Mouse (Mus musculus) midbrain, embryonic 13.5 days (tissue): Measurements from ENCODE around the gene Tspan5. TPM values are rescaled to one million over a fixed set of nuclear protein-coding genes. Genes with fewer than 3 reads are reported as not detected.
A peak's percentile ranks its signal among the peaks of the same experiment; 100 is the strongest.

Source experiments
- ATAC-seq: fragments of 200-750 bp; cut with Nextera tagmentation; 2 replicates; pipeline ENCODE4 v1.8.0; 2017; ENCODE audit warnings: mild to moderate bottlenecking, moderate TSS enrichment, moderate library complexity
- H3K27ac ChIP-seq: fragments of 300-500 bp; sonication (generic); 2 replicates; pipeline ENCODE4 v1.5.1; 2015; ENCODE audit warnings: inconsistent platforms, mild to moderate bottlenecking, moderate library complexity
- H3K27me3 ChIP-seq: fragments of 300-500 bp; sonication (generic); 2 replicates; pipeline ENCODE4 v1.6.1; 2015; ENCODE audit warnings: mild to moderate bottlenecking, inconsistent platforms
- H3K36me3 ChIP-seq: fragments of 300-500 bp; sonication (generic); 2 replicates; pipeline ENCODE4 v1.6.1; 2015; ENCODE audit warnings: mild to moderate bottlenecking, inconsistent platforms
- H3K4me1 ChIP-seq: fragments of 300-500 bp; sonication (generic); replicated peaks from 2 replicates; pipeline ENCODE4 v1.6.1; 2015; ENCODE audit warnings: inconsistent platforms
- H3K4me2 ChIP-seq: fragments of 300-500 bp; sonication (generic); replicated peaks from 2 replicates; pipeline ENCODE4 v1.6.1; 2015; ENCODE audit warnings: moderate library complexity, mild to moderate bottlenecking, inconsistent platforms
- H3K4me3 ChIP-seq: fragments of 300-500 bp; sonication (generic); replicated peaks from 2 replicates; pipeline ENCODE4 v1.5.1; 2015; ENCODE audit warnings: mild to moderate bottlenecking, inconsistent platforms
- H3K9ac ChIP-seq: fragments of 300-500 bp; sonication (generic); replicated peaks from 2 replicates; pipeline ENCODE4 v1.6.1; 2015; ENCODE audit warnings: mild to moderate bottlenecking, inconsistent platforms
- H3K9me3 ChIP-seq: fragments of 300-500 bp; sonication (generic); 2 replicates; pipeline ENCODE4 v1.6.1; 2016; ENCODE audit warnings: mild to moderate bottlenecking, inconsistent platforms
- WGBS: fragments of 180-500 bp; shearing (Covaris S2); methylation state at CpG from one replicate; pipeline ENCODE4 v1.1.7; 2015; 5-methylcytosine and 5-hydroxymethylcytosine counted together
- polyA plus RNA-seq: library from polyadenylated mRNA; unstranded; fragments of >200 nt; fragmentation: Nextera tagmentation; extraction: Ambion mirVana; gene quantifications from 2 replicates; pipeline ENCODE4 v1.2.1, GENCODE M21; 2015

Tspan5 gene
- polyA plus RNA-seq, 1 experiment from 2014 or later, result 79.1 TPM

DNA sequence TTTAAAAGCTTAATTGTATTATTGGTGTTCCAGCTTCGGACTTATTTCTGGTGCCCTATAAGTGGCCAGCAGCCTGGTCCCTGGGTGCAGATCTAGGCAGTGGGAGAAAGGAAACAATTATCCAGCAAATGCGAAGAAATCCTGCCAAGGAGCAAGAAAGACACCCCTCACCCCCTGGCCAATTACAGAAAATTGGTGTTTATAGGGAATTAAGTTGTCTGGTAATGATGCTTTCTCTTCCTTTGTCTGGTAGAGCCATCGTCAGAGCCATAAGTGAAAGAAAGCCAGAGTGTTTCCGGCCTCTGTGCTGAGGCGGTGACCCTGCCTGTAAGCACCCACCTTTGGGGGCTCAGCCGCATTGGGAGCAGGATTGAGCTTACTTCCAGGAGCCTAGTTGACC is 59.7 kb downstream of the Tspan5 start:
- H3K4me1 ChIP-seq, result peaks cover 50% of the 10 kb centered on the region
- 64% methylated on average over 6 of the region's 6 CpGs for WGBS
- H3K9ac ChIP-seq, result no peak overlapping the region

DNA sequence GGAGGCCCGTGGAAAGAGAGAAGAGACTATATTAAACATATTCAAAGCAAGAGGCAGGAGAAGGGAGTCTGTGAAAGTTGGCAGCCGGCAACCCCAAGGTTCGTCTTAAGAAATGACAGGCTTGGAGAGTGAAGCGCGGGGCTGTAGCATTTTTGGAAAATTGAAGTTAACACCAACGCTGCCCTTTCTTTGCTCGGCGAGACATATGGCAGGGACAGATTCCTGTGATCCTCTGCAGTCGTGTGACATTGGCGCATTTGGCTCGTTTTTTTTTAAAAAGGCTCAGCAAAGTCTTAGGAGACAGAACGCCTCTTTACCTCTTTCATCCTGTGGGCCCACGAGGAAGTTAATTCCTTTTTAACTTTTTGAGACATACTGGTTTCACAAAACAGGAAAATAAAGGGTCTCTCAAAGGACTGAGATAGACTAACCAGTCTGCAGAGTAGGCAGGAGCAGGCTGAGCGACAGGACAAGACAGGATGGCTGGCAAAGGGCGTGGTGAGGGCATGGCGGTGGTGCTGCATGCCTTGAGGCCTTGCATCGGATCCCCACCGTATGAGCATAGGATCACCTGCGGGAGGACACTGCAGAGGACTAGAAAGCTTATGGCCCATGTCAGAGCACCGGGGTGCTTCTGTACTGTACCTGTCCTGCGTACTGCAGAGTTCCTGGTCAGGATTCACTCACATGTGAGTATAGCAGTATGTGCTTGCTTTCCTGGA is 60.9 kb downstream of the Tspan5 start:
- Histone ChIP-seq H3K4me1 (peaks cover 50% of the 10 kb centered on the region), H3K27me3 (no peaks in the 10 kb centered on the region), H3K9ac (no peak overlapping the region; the same call in 1 of the 2 replicates)

More for the DNA sequence above, 59.7 kb downstream of the Tspan5 start:
- no peak for ATAC-seq
- no peaks in the 10 kb centered on the region for H3K36me3 ChIP-seq
- peak overlapping the region; percentile 81 for H3K27ac ChIP-seq
- no peaks in the 10 kb centered on the region for H3K9me3 ChIP-seq
- H3K4me2 ChIP-seq, result 0 out of 2 replicates have a peak overlapping the region, but pooled peaks have one; percentile 38
- no peak overlapping the region for H3K4me3 ChIP-seq
- no peaks in the 10 kb centered on the region for H3K27me3 ChIP-seq

GRCm38 (mm10) chr3:138803444-138804085 is 61.6 kb downstream of the Tspan5 start:
- no peak overlapping the region for H3K4me3 ChIP-seq
- 79% methylated on average over 11 of the region's 11 CpGs for WGBS
- H3K9ac ChIP-seq, result no peak overlapping the region
- H3K9me3 ChIP-seq, result no peaks in the 10 kb centered on the region
- H3K27me3 ChIP-seq, result no peaks in the 10 kb centered on the region
- no peak overlapping the region for H3K4me2 ChIP-seq
- 0 out of 2 replicates have a peak overlapping the region, but pooled peaks have one; percentile 27 for H3K27ac ChIP-seq
- H3K36me3 ChIP-seq, result no peaks in the 10 kb centered on the region
- peak; percentile 12; the same call in 1 of the 2 replicates for ATAC-seq
- peaks cover 50% of the 10 kb centered on the region for H3K4me1 ChIP-seq

More for the DNA sequence above, 60.9 kb downstream of the Tspan5 start:
- Histone ChIP-seq H3K4me3 (no peak overlapping the region), H3K4me2 (no peak overlapping the region), H3K36me3 (no peaks in the 10 kb centered on the region), H3K9me3 (no peaks in the 10 kb centered on the region), H3K27ac (0 out of 2 replicates have a peak overlapping the region, but pooled peaks have one; percentile 27)
- 66% methylated on average over 21 of the region's 21 CpGs for WGBS
- no peak for ATAC-seq

DNA sequence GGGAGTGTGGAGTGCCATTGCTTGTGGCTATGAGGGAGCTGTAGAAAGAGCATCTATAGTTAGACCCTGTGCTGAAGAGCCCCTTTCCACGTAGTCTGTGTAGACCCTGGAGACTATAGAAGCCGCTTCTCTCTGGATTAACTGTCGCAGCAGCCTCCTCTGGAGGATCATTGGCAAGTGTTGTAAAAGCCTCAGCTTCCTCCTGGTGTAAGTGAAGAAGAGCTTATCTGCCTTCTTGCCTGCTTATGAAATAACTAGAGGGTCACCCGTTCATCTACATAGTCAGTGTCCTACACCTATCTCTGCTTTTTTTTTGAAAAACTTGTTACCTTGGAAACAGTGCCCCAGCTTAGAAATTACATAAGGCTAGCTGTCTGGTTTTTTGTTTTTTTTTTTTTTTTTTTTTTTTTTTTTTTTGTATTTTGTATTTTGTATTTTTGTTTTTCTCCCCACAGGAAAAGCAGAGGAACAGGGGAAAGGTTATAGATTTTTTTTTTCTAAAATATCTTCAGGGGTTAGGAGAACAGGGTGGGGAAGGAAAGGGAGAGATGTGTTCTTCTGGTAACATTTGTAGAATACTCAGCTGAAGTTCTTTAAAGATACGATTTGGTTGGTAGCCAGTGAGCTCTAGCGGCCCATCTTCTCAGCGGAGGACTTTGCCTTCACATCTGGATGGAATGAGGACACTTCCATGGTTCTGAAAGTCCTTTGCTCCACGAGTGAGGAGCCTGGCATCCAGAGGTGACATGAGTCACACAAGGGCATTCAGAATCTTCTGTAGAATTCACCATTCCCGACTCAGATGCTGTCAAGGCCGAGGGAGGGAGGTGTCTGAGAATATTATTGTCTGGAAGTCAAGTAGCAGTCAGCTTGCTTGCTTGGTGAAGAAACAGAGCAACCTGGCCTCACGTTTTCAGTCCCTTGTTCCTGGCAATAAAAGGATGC is 62.4 kb downstream of the Tspan5 start:
- Histone ChIP-seq H3K4me3 (no peak overlapping the region), H3K9ac (no peak overlapping the region), H3K9me3 (no peaks in the 10 kb centered on the region), H3K27ac (no peak overlapping the region), H3K4me2 (no peak overlapping the region), H3K27me3 (no peaks in the 10 kb centered on the region), H3K4me1 (peaks cover 50% of the 10 kb centered on the region), H3K36me3 (no peaks in the 10 kb centered on the region)
- ATAC-seq, result no peak
- 75% methylated on average over 11 of the region's 11 CpGs for WGBS

- no peak overlapping the region for H3K4me2 ChIP-seq
Measured at GRCm38 (mm10) chr3:138807795-138808194, 65.8 kb downstream of the Tspan5 start.

GRCm38 (mm10) chr3:138809509-138809908 is 67.5 kb downstream of the Tspan5 start:
- Histone ChIP-seq H3K36me3 (no peaks in the 10 kb centered on the region), H3K9ac (no peak overlapping the region), H3K9me3 (no peaks in the 10 kb centered on the region), H3K4me2 (no peak overlapping the region), H3K4me3 (no peak overlapping the region), H3K27ac (no peak overlapping the region), H3K27me3 (no peaks in the 10 kb centered on the region), H3K4me1 (peaks cover 33% of the 10 kb centered on the region)
- 95% methylated on average over 8 of the region's 8 CpGs for WGBS
- ATAC-seq, result no peak

More at GRCm38 (mm10) chr3:138807795-138808194, 65.8 kb downstream of the Tspan5 start:
- ATAC-seq, result no peak
- no peak overlapping the region for H3K9ac ChIP-seq
- 90% methylated on average over 4 of the region's 4 CpGs for WGBS
- no peak overlapping the region for H3K4me3 ChIP-seq
- no peaks in the 10 kb centered on the region for H3K36me3 ChIP-seq
- H3K4me1 ChIP-seq, result peaks cover 40% of the 10 kb centered on the region
- H3K9me3 ChIP-seq, result no peaks in the 10 kb centered on the region
- H3K27ac ChIP-seq, result no peak overlapping the region
- H3K27me3 ChIP-seq, result no peaks in the 10 kb centered on the region

DNA sequence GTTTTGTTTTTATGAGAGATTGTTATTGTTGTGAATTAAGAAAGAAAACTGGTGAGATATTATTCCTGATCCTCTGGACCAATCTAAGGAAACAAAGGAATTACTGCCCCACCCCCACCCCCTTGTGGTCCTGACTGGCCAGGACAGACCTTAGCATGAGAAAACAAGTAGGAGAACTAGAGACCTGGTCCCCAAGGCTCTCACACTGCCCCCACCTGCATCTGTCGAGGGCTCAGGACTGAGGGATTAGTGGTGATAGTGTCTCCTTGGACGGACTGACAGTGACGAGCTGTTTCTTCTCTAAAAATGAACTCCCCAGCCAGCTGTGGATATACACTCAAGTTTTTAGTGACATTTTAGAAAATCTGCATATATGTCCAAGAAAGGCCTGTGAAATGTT is 70.6 kb downstream of the Tspan5 start:
- no peak overlapping the region for H3K9ac ChIP-seq
- no peak for ATAC-seq
- WGBS, result 14% methylated on average over 3 of the region's 3 CpGs
- H3K36me3 ChIP-seq, result no peaks in the 10 kb centered on the region
- no peaks in the 10 kb centered on the region for H3K9me3 ChIP-seq
- no peak overlapping the region for H3K4me3 ChIP-seq
- H3K4me1 ChIP-seq, result peaks cover 40% of the 10 kb centered on the region
- H3K27ac ChIP-seq, result no peak overlapping the region
- no peaks in the 10 kb centered on the region for H3K27me3 ChIP-seq
- H3K4me2 ChIP-seq, result no peak overlapping the region

DNA sequence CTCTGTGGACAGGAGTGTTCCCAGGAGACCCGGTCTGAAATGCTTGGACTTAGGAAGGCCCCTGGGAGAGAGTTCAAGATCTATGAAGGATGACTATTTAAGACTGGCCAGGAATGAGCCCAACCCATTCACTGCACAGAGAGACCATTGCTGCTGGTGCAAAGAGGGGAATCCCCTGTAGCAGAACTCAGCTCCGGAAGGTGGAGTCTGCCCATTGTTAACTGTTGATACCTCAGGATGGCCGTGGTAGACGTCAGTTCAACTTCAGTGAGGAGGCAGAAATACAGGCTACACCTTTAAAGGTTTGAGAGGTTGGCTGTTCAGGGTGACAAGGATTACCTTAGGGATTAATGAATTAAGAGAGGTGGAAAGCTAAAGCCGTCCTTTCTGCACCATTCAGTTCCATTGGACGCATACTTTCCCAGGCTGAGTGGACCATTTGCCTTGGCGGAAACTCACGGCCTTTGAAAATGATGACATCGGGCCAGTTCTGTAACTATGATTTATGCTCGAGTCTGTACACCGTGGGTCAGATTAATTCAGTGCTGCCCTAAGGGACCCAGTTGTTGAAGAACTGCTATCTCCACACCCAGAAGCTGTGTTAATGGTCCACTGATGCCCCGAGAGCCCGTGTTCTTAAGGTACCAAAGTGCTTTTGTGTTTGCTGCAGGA is 71.3 kb downstream of the Tspan5 start:
- Histone ChIP-seq H3K4me3 (no peak overlapping the region), H3K27me3 (no peaks in the 10 kb centered on the region), H3K36me3 (no peaks in the 10 kb centered on the region), H3K4me1 (peaks cover 40% of the 10 kb centered on the region), H3K27ac (no peak overlapping the region), H3K4me2 (no peak overlapping the region), H3K9ac (no peak overlapping the region), H3K9me3 (no peaks in the 10 kb centered on the region)
- 0 out of 2 replicates have a peak, but pooled peaks have one; percentile 34 for ATAC-seq
- 76% methylated on average over 13 of the region's 13 CpGs for WGBS

- H3K9me3 ChIP-seq, result no peaks in the 10 kb centered on the region
- 68% methylated on average over 5 of the region's 5 CpGs for WGBS
- H3K4me3 ChIP-seq, result no peak overlapping the region
- no peak overlapping the region for H3K4me2 ChIP-seq
- no peak overlapping the region for H3K9ac ChIP-seq
- peaks cover 48% of the 10 kb centered on the region for H3K4me1 ChIP-seq
- H3K27me3 ChIP-seq, result no peaks in the 10 kb centered on the region
- H3K27ac ChIP-seq, result no peak overlapping the region
- no peaks in the 10 kb centered on the region for H3K36me3 ChIP-seq
- ATAC-seq, result no peak
Measured at GRCm38 (mm10) chr3:138814457-138814856, 72.5 kb downstream of the Tspan5 start.

DNA sequence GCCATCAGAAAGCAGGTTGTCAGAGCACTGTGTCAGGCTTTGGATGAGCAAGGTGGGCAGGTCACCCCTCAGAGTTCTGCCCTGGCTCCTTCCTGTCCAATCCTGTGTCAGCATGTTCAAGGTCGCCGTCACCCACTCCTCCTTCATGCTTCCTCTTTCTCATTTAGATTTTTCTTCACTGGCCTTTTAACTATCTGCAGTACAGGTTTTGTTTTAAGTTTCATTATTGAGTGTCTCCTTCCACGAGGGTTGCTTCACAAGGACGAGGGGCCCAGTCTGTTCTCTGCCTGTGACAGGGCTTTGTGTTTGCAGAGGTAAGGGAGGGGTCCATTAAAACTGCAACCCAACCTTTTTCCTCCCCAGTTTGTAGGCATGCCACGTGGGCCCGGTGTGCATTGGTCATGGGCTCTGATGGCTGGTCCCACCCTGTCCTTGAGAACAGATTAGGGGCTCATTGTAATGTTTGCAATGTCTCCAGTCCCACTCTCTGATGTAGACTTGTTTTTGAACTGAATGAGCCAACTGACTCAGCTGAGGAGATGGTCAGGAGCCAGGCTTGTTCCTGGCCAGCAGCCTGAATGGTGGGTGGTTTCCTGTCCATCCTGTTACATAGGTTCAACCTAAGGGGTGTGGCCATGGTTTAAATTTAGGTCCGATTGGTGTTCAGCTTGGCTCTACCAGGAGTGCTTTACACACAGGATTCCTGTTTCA is 73.3 kb downstream of the Tspan5 start:
- Histone ChIP-seq H3K27me3 (no peaks in the 10 kb centered on the region), H3K9me3 (no peaks in the 10 kb centered on the region), H3K4me3 (no peak overlapping the region), H3K36me3 (no peaks in the 10 kb centered on the region), H3K27ac (no peak overlapping the region), H3K4me2 (no peak overlapping the region), H3K9ac (no peak overlapping the region), H3K4me1 (peaks cover 48% of the 10 kb centered on the region)
- ATAC-seq, result no peak
- WGBS, result 86% methylated on average over 7 of the region's 7 CpGs
